Mouse (Mus musculus): Measurements from ENCODE around the gene Il2rb. TPM values are rescaled to one million over a fixed set of nuclear protein-coding genes. Genes with fewer than 3 reads are reported as not detected.

Gene Il2rb
- under 1 TPM; 0.07 to 0.15 TPM for total RNA-seq (2021)
- long read RNA-seq, result 0 reads

- no peak for DNase-seq (ENCODE audit: low spot score in 2 of 2)
Measured at GRCm38 (mm10) chr15:78494968-78495406, at the start of gene Il2rb. Gene Il2rb, minus strand, starts transcription at chr15:78495271.

DNA sequence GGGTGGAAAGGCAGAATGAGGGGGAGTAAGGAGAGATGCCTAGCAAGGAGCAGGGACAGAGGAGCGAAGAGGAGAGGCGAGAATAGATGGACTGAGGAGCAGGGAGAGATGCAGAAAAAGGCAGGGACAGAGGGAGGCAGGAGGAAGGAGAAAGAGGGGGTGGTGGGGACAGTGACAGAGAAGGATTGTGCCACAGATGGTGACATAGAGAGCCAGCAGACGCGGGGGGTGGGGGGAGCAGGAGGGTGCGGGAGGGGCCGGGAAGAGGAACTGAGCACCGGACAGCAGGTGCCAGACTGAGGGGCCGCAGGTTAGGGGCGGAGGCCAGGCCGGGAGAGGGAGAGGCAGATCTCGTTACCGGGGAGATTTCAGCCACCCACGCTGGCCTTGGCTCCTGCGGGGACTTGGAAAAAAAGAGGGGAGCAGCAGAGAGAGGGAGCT, 49.5 kb upstream of the Il2rb start, which contains the start of gene Sstr3:
Gene Sstr3 (minus strand): TSS at position 125 of the 441 bp plus-strand sequence.
- DNase-seq (ENCODE audit: low spot score in 2 of 2), result no peak

DNA sequence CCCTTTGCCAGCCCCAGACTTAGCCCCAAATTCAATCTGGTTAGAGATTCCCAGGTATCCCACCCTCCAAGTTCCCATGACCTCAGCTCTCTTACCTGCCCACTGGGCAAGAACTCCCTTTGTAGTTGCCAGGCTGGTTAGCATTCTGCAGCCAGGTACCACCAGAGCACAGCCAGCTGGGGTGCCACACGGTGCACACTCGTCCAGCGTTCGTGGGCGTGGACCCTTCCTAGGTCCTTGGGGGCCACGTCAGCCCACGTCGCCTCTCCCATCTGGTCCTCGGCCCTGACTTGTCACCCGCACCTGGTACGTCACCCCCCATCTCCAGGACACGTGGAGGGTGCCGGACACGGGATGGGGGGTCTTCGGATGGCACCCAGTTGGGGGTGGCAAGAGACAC, 49.0 kb upstream of the Il2rb start:
- no peak for DNase-seq (ENCODE audit: low spot score in 2 of 2)

DNA sequence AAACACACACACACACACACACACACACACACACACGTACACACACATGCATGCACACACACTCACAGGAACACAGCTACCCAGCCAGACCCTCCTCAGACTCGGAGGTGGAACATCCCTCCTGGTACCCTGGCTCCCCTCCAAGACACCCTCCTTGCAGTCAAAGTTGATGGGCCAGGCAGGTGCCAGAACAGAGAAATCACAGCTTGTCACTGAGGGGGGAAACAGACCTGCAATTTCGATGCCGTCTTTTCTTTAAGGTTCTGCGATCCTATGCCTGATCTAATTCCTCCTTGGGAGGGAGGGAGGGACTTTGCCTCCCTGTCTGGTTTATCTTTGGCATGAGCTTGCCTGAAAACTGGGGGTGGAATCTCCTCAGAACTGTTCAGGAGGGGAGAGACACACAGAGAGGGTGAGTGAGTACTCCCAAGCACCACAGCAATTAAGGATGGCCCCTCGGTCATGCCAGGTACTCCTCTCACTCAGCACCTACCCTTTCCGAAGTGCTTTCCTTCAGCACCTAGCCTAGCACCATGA, 47.8 kb upstream of the Il2rb start:
- no peak for DNase-seq (ENCODE audit: low spot score in 2 of 2)

DNA sequence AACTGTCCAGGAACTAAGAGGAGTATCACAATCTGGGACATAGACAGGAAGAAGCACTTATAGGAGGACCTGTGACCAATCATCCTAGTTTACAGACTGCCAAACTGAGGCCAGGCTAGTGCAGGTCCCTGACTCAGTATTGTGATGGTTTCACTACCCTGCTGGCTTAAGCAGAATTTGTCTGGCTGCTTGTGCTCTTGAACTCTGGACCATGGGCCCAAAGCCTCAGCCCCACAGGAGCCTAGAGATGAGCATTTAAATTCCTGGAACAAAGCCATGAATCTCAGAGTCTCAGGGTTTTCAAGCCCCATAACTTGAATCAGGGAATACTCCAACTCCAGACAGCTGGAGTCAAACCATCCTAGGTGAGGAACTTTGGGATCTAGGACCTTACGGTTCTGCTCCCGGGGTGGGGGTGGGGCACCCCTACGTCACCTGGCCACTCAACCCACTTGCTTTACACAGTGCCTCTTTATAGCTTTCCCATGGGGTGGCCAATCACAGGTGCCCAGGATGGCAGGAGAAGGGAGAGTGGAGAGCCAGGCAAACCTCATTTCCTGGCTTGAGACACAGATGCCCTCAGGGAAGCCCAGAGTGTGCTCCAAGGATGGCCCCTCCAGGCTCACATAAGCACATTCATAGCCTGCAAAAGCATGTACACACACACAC, 47.2 kb upstream of the Il2rb start:
- DNase-seq (ENCODE audit: low spot score in 2 of 2), result no peak

DNA sequence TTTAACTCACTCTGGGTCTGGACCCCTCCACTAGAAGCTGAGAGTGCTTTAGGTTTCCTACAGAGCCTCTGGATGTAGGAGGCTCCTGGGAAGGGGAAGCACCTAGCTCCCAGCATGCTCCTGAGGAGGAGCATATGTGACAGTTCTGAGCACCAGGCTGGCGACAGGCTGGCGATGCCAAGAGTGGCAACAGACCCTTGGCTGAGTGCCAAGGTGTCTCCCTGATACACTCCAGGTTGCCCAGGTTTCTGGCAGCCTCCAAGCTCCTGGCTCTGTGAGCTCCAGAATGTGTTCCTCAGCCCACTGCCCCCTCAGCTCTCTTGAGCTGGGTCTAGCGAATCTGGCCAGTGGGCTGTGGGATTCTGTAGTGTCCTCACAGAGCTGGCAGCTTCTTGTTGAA, 46.5 kb upstream of the Il2rb start:
- no peak for DNase-seq (ENCODE audit: low spot score in 2 of 2)

- peak in 1 of 2 experiments; percentile 33 for DNase-seq (ENCODE audit: low spot score in 2 of 2)
Measured at GRCm38 (mm10) chr15:78541036-78541435, 46.0 kb upstream of the Il2rb start.

GRCm38 (mm10) chr15:78535723-78536421, 40.8 kb upstream of the Il2rb start:
- no peak for DNase-seq (ENCODE audit: low spot score in 2 of 2)

DNA sequence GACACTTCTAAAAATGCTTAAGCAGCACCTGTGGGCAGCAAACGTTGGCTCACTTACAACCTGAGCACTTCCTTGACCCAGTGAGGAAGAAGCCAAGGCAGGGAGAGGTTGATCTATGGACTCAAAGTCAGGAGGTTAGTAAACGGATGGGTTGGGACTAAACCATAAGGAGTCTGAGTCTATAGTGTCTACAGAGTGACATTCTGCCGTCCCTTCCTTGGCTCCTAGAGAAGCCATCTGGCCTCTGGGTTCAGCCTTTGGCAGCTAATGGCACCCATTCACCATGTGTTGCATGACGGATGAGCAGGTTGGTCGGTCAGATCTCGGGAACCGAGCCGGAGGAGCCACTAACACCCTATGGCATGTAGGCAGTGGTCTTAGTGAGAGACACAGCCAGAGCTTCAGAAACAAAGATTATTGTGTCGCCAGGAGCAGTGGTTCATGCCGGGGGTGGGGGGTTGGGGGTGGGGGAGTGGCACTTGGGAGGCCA, 38.3 kb upstream of the Il2rb start:
- DNase-seq (ENCODE audit: low spot score in 2 of 2), result no peak

DNA sequence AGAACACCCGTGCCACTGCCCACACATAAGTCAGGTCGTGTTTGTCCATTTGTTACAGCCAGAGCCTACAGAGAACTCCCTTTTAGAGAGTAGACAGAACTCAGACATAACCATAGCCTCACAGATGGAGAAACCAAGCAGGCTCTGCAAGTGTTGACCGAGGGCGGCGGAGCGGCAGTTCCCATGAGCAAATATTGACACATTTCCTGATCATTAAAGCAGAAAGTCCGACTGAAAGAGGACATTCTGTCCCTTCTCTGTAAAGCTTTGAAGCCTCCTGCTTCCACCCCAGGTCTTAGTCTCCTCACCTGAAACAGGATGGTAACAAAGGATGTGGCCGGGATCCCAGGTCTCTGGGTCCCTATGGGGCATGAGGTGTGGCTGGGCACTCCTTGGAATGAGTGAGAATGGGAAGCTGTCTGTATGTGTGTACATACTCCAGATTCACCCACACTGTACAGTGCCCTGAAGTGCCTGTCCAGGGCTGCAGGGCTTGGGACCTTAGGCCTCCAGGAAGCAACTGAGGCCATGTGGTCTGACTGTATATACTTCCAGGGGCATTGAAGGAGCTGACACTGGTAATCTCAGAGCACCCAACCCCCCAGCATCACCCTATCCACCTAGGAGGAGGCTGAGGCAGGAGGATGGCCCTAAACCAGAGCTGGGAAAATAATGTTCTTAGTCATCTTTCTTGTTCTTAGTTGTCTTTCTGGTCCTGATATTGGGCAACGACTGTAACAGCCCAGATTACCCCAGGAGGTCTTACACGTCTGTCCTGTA, 37.7 kb upstream of the Il2rb start:
- no peak for DNase-seq (ENCODE audit: low spot score in 2 of 2)

- DNase-seq (ENCODE audit: low spot score in 2 of 2), result peak; percentile 99 to 100
Measured at GRCm38 (mm10) chr15:78531901-78532469, 36.9 kb upstream of the Il2rb start.

GRCm38 (mm10) chr15:78531451-78531720, 36.3 kb upstream of the Il2rb start:
- no peak for DNase-seq (ENCODE audit: low spot score in 2 of 2)

- no peak for DNase-seq (ENCODE audit: low spot score in 2 of 2)
Measured at GRCm38 (mm10) chr15:78530671-78531450, 35.8 kb upstream of the Il2rb start, which contains the start of gene C1qtnf6. Gene C1qtnf6, minus strand, starts transcription at chr15:78531416.

- DNase-seq (ENCODE audit: low spot score in 2 of 2), result no peak
Measured at GRCm38 (mm10) chr15:78530141-78530540, 35.1 kb upstream of the Il2rb start.

GRCm38 (mm10) chr15:78529428-78529990, 34.4 kb upstream of the Il2rb start:
- DNase-seq (ENCODE audit: low spot score in 2 of 2), result peak; percentile 82 to 87

DNA sequence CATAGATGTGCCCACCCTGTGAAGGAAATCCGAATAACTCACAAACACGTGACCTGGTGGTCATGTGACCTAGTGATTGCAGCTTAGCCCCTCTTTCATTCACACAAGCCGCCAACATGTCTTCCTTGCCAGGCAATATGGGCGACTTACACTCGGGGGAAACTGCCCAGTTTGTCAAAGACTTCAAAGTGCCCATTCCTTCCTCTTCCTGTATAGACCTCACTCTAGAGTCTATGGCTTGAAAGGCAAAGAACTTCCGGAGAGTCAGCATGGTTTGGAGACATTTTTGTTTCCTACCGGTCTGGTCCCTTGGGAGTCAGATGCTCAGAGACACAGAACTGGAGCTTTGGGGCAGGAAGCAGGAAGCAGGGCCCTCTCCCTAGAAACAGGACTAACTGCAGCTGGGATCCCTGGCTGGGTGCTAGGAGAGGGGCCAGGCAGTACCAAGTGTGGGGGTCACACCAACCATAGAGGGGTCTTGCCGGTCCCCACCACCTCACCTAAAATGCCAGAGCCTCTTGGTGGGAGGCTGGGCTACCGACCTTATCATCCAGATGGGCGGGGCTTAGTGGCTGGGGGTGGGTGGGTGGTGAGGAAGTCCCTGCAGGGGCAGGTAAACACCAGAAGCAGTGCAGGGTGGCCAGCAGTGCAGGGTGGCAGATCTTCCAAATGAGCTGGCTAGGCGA, 33.8 kb upstream of the Il2rb start:
- no peak for DNase-seq (ENCODE audit: low spot score in 2 of 2)

DNA sequence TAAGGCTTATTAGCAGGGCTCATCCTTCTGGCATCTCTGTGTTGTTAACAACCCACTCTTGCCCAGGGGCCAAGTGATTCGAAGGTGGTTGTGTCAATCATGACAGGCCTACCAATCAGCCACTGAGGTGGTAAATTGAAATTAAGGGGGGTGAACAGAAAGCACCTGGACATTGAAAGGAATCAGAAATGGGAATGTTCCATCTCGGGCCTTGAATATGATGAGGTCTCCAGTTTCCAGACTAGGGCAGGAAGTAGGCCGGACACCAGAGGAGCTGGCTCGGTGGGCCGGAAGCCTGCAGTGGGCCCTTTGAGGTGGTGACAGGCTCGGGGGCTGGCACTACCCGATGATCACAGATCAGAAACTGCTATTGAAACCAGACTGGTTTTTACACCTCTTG, 32.9 kb upstream of the Il2rb start:
- DNase-seq (ENCODE audit: low spot score in 2 of 2), result peak; percentile 67 to 88

DNA sequence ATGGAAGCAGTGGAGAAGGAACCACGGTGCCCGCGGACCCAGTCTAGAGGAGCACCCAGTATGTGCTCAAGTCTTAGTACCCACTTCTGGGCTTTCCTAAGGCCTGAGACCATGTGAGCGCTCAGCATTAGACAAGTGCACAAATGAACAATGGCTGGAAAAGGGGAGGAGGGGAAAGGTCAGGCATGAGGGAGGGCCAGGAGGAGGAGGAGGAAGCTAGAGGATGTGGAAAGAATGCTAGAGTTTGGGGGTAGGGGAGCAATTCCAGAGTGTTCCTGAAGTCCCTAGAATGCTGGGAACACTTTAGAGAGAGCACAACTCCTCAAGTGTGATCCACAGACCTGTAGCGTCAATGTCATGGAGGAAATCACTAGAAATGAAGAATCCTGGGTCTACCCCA, 29.1 kb upstream of the Il2rb start:
- DNase-seq (ENCODE audit: low spot score in 2 of 2), result no peak

DNA sequence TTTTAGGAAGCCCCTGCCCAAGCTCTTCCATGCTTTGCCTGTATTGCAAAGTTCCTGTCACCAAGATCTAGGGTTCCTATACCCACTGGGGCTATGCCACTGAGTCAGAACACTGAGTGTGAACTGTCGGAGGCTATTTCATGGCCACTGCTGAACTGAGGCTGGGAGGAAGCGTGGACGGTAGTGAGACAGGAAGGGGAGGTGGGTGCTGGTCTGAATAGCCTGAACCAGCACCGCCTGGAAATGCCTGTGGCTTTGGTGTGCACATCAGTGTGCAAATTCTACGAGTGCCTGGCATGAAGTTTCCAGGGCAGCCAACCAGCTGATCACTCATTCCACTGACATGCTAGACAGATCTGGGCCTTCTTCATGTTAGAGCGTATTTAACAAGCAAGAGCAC, 26.8 kb upstream of the Il2rb start:
- DNase-seq (ENCODE audit: low spot score in 2 of 2), result no peak

DNA sequence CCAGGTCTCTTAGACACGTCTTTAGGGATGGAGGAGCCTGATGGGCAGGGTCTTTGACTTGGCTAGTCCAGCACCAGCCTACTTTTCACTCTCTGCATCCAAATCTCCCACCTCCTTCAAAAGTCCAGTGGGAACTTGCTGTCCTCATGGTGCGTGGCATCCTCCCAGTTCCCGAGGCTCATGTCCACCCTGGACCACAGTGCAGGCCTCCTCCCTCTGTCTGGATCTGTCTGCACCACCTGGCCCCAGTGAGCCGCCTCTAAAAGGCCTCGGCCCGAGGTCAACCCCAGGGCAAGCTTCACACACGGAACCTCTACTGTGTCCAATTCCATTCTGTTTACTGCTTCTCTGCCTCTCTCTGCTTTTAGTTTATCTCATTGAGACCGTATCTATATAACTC, 26.3 kb upstream of the Il2rb start:
- DNase-seq (ENCODE audit: low spot score in 2 of 2), result no peak

Data from layer of hippocampus, adult 18-20 months (tissue).